Mouse (Mus musculus): ENCODE measurements at regions not wholly inside any gene's neighbourhood (a gene's known extent, or its start where the extent isn't known, plus 50 kb on each side); places are given as distances from the start of the nearest gene placed in this dataset.
A peak's percentile ranks its signal among the peaks of the same experiment; 100 is the strongest.

DNA sequence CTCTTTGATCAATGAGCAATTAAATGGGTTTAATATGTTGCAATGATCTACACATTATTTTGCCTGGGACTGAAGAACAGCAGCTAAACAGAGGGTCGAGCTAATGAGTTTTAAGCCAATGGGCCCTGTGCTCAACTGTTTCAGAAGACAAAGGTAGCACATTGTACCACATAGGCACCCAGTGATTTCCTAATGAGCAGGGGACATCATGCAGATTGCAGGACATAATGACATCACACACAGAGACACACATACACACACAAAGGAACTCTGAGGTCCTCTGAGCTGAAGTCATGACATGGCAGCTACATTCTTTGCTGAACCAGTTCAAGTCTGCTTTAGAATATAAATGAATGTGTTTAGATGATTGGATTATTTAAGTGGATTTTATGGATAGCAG is 71.9 kb downstream of the Zfp330 start:
- DNase-seq (ENCODE audit: low read depth, low spot score) = no peak

DNA sequence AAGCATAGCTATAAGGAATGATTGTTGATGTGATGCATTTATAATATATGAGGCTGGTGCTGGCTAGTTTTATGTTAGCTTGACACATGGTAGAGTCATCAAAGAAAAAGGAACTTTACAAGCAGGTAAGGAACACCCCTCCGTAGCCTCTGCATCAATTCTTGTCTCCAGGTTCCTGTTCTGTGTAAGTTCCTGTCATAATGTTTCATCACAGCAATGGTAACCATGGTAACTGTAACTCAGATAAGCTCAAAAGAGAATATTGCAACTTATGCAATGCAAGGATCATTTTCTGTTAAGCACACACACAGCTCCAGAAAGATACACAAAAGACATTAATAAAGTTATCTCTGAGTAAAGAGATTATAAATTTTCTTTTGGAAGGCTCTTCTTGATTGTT is 73.5 kb downstream of the Zfp330 start:
- DNase-seq (ENCODE audit: low read depth, low spot score) = no peak

DNA sequence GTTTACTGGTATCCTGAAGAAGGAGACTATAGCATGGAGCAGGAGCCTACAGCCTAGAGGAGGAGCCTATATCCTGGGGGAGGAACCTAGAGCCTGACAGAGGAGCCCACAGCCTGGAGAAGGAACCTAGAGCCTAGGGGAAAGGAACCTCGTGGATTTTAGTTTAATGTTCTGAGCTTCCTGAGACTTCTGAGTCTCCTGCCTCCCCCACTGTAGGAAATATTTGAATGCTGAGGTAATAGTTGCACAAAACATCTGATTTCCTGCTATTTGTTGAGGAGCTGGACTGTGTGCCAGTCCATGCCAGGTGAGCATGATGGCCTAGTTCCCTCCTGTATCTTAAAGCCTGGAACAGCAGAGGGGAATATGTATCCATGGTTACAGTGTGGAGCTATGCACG is 74.7 kb downstream of the Zfp330 start:
- no peak for DNase-seq (ENCODE audit: low read depth, low spot score)

DNA sequence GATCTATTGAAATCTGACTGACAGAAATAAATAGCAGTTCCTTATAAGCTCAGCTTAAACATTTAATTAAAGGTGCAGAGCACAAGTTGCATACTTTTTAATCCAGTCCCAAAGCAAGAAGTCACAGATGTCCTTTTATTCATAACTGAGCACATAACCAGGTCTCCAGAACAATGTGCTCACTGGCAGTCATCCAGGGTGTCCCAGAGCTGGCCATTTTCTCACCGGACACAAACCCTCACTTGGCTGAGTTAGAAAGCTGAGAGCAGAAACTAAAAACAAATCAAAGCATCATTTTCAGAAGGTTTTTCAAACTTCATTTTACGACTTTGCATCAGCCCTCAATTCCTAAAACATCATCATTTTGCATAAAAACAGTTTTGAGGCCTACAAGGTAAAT is 75.9 kb downstream of the Zfp330 start:
- DNase-seq (ENCODE audit: low read depth, low spot score) = no peak

DNA sequence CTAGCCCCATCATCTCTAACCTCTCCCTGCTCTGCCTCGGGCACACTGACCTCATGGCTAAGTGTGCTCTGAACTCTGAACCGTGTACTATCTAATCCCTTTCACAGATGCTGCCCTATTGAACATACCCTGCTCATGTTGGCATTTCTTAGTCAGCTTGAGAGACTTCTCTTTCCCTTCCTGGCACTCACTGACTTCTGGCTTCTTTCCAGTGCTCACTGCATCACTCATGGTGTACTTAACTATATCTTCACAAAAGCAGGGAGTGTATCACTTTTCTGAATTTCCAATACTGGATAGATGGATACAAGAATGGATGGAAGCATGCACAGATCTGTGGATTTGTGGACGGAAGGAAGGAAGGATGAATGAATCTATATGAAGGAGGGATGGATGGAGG is 80.9 kb downstream of the Zfp330 start:
- no peak for DNase-seq (ENCODE audit: low read depth, low spot score)

DNA sequence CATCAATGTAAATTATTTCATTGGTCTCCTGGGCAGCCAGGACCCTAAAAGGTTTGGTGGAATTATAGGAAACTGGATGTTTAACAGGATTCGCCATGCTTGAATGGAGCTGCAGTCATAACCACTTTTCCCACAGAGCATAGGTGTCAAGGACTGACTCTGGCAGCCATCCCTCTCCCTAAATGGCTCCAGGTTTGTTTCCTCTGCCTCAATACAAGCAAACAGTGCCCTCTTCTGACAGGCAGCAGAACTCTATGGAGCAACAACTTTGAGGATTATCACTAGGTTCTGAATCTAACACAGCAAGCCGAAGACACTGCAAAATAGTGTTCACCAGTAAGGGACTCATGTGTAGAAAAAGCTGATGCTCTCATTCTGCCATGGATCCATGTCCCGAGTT is 84.6 kb downstream of the Zfp330 start:
- peak; percentile 59 for DNase-seq (ENCODE audit: low read depth, low spot score)

DNA sequence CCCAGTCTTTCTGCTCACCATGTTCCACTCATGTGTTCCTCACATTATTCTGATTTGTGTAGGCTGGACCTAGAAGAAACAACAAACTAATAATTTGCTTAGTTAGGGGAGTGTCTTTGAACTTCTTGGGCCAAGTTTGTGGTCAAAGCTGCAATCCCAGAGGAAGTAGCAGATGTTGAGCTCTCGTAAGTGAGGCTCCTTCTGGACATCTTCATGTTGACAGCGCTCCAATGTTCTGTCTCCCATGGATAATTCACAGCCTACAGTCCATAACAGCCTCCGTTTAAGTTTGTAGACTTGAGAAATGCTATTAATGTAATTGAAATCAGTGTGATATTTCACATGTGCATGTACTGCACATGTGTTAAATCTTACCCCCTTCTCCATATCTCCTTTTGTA is 88.0 kb downstream of the Zfp330 start:
- DNase-seq (ENCODE audit: low read depth, low spot score) = no peak

DNA sequence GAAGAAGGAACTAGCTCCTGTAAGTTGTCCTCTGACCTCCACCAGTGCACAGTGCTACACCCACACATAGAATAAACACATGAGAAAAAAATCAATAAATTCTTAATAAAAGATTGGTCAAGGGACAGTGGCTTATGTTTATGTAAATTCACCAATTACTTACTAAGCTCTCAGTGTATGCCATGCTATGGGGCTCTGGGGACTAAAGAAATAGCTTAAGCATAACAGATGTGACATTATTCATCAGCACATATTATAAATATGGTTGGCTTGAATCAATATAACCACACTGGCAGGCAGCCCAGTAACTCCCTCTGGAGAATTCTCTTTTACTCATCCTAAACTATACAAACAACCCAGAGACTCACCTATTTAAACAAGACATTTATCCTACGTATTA is 95.2 kb downstream of the Zfp330 start:
- DNase-seq (ENCODE audit: low read depth, low spot score) = no peak

DNA sequence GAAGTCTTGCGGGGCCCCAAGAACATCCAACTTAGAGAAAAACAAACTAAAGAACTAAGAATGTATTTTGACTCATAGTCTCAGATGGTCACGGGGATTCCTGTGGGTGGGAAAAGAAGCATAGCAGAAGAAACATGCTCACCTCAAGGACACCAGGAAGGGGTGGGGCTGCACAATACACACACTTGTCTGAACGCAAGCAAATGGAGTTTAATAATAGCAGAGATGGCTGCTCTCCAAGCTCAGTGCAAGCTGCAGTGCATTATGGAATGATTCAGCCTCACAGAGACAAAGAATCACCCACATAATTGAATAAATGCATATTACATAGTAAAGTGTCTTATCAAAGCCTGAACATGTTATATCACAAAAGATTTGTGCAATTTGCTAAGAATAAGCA is 96.2 kb downstream of the Zfp330 start:
- DNase-seq (ENCODE audit: low read depth, low spot score) = no peak

DNA sequence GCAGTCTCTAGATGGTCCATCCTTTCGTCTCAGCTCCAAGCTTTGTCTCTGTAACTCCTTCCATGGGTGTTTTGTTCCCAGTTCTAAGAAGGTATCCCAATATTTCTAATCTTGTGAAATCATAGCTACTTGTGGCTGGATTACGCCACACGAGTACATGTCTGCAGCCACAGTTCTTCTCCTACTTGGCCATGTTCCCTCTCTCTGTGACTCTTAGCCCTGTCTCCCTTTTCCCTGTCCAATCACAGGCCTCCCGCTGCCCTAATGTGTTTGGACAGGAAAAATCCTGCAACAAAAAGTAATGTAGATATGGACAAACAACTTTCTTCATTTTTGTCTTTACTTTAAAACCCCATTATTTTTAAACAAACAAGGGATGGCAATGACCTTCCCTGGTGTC is 104.7 kb downstream of the Zfp330 start:
- no peak for DNase-seq (ENCODE audit: low read depth, low spot score)

DNA sequence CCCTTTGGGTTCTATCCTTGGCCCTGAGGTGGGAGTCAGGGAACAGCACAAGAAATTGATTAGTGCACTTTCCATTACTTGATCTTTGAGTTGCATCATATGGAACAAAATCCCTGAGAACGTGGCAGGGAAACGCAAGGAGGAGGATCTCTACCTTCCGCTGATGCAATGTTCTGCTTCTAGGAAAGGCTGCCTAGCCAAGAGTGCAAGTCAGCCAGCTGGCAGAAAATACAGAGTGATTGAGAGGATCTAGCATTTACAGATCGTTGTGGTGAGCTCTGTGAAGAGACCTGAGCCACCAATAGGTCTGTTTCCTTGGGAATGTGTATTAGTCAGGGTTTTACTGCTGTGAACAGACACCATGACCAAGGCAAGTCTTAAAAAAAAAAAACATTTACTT is 108.8 kb downstream of the Zfp330 start:
- DNase-seq (ENCODE audit: low read depth, low spot score) = no peak

DNA sequence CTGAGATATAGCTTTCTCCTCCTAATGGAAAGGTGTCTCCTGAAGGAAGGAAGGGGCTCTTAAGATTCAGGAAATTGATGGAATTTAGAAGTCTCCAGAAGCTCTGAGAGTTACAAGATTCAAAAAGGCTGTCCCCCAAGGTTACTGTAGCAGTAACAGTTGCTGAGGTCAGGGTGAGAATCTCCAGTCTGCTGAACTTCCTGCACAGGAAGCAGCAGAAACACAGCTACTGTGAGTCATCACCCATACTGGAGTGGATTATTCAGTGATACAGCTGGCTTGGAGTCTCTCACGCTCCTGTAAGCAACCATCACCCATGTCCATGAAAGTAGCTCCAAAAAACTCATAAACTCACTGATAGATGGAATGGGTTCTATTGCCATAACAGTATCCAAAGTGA is 133.5 kb downstream of the Zfp330 start:
- DNase-seq (ENCODE audit: low read depth, low spot score) = no peak

DNA sequence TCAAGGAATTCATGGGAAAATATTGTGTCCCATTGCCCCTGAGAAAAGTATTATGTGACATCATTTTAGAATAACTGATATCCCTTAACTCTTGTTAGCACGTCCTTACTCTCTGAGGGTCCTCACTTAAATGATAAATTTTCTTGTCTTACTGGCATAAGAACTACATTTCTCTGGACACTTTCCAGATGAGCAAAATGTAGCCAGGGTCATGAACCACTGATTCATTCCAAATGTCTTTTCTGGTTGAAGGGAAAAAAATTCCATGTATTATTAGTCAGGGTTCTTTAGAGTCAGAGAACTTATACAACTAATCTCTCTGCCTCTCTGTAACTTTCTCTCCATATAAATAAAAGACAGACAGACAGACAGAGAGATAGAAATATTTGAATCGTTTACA is 143.5 kb downstream of the Zfp330 start:
- no peak for DNase-seq (ENCODE audit: low read depth, low spot score)

DNA sequence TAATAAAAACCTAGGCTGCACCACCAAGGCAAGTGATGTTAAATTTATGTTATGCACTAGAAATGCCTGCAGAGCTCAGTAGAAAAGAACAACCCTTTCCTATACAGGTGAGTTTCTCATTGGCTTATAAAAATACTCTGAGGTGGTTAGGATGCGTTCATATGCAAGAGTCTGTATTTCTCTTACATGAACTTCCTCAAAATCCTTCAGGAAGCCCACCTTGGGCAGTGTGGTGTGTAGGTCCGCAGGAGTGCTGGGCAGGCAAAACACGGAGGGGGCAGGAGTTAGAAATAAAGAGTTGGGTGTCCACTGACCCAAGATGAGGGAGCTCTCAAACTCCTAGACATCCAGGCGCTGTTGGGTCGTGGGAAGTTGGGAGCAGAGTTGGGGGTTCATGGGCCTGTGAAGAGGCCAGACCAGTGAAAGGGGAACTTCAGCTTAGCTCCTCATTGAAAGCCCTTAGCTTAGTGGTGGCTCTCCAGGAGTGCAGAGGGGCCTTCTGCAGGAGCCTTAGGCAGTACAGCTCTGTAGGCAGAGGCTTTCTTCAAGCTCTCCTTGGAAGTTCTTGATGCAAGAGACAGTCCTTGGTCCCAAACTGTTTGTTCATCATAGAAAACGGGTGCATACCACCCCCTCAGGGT is 150.0 kb downstream of the Zfp330 start:
- no peak for DNase-seq (ENCODE audit: low read depth, low spot score)

DNA sequence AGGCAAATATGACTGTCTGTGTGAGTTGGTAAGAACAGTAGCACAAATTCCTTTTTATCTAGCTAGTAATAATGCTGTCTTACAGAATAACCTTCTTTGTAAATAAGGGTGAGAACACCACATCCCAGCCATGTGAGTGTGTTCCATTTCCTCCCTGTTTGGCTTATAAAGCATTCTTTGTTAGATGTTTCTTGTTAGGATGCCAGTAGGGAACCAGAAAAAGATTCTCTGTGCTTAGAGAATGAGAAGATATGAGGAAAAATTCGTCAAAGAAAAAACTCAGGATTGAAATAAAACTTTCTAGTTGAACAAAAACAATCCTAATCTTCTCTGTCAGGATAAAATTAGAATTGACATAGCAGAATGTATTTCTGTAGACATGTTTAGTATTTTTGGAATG is 155.3 kb downstream of the Zfp330 start:
- no peak for DNase-seq (ENCODE audit: low read depth, low spot score)

DNA sequence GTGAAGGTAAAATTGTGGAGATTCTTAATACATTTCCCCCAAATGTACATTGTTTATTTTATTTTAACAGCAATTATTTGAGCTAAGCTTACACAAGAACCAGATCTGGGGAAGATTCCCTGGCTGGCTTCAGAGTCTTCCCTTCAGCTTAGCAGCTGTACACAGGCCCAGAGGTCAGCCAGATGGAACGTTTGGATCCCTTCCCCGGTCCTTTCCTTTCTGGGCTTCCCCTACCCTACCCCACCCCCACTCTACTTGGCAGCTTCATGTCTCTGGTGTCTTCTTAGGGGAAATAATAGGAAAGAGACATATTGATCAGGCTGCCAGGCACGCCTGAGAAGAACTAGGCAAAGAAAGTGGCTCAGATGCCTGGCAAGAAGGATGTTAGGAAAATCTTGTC is 172.4 kb downstream of the Zfp330 start:
- DNase-seq (ENCODE audit: low read depth, low spot score) = no peak

DNA sequence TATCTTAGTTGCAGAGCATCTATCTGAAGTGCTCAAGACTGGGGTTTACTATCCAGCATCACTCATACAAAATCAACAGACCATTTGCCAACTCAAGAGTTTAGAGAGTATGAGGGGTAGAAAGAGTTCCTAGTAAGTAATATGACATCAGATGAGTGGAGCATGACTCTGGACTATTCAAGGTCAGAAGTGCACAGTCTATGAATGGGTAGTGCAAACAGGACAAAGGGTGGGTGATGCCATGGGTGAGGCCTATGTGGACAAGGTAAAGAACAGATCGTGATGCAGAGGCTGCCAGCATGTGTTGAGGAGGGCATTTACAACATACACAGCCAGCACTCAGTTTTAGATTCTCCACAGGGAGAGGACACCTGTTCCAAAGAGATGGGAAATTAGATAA is 170.4 kb upstream of the Il15 start:
- no peak for DNase-seq (ENCODE audit: low read depth, low spot score)

DNA sequence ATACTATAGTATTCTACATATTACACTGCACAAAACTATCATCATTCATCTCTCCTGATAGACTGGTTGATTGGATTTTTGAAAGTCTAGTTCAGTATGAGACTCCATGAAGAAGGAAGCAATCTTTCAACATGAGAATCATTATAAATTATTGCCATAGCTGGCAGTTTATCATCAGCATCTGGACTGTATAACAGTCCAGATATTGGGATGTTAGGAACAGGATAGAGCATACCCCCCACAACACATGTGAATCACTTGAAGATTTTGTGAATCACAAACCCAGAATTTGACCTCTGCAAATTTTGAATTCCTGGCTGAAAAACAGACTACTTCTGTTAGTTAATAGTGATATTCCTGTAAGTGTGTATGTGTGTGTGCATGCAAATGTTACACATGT is 135.1 kb upstream of the Il15 start:
- DNase-seq (ENCODE audit: low read depth, low spot score) = no peak

DNA sequence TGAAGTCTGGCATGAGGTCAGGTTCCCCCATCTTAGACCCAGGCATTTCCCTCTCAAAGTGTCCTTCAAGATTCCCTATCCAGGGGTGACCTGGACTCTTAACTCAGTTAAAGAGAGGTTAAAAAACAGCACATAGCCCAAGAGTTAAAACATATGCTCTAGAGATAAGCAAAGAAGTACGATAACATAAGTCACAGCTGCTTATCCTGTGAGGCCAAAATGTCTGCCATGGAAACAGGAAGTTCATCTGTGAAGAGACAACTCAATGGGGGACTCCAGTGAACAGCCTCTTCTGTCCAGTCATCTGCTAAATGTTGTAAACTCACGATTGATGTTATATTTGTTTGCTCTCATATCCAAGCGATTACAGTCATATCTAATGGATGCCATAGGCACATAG is 126.1 kb upstream of the Il15 start:
- DNase-seq (ENCODE audit: low read depth, low spot score) = no peak

DNA sequence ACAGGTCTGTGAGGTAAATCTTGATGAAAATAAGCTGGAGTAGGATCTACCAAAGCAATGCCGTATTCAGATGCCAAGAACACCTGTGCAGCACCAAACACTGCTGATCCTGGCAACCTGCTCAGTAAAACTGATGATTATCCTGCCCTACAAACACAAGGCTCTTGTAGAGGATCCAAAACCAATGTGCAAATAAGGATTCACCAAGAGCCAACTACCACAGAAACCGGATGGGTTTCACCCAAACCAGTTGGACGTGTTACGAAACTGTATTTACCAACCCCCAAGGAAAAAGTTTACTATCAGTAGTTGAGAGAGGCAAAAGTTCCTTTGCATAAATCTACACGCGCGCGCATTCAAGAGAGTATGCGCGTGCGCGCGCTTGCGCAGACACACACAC is 120.8 kb upstream of the Il15 start:
- DNase-seq (ENCODE audit: low read depth, low spot score) = no peak

DNA sequence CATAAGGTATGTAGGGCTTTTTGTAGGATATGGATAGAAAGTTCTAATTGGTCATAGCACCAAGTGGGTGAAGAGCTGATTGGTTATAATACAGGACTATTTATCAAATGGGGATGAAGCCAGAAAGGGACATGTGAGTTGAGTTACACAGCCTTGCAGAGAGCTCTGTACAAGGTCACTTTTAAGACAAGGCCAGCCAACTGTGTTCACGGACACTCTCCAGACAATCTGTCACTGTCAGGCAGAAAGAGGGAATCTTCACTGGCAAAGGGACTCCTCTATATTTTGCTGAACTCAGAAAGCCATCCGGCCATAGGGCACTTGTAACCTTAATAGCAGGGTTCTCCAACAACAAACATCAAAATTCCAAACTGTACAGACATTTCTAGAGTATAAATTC is 95.5 kb upstream of the Il15 start:
- DNase-seq (ENCODE audit: low read depth, low spot score) = no peak

DNA sequence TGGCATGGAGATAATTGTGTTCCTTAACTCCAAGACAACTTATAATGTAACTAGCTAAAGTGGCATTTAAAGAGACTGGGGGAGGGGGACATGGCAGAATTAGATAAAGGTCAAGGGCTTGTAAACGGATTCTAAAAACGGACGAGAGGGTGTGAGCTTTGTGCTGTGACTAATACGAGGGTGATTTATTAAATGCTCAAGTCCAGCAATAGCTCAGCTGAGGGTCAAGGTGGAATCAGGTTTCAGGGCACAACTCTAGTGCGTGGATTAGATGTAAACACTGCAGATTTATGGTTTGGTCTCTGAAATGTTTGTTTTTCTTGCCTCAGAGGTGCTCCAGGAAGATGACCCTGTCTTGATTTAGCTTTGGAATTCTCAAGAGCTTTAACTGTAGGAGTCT is 74.8 kb upstream of the Il15 start:
- no peak for DNase-seq (ENCODE audit: low read depth, low spot score)

DNA sequence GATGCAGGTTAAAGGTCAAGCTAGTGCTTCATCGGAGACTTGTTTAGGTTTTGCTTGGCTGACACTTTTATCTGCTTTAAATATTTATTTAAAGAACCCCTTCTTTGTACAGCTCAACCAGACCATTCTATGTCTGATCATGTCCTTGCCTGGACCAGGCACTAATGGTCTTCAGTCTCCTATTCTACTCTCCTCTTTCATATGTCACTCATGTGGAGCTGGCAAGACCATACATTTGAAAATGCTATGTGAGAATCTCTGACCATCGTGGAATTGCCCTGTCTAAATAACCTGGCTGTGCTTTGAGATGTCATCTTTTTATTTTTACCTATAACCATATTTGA is 74.4 kb upstream of the Il15 start:
- no peak for DNase-seq (ENCODE audit: low read depth, low spot score)

DNA sequence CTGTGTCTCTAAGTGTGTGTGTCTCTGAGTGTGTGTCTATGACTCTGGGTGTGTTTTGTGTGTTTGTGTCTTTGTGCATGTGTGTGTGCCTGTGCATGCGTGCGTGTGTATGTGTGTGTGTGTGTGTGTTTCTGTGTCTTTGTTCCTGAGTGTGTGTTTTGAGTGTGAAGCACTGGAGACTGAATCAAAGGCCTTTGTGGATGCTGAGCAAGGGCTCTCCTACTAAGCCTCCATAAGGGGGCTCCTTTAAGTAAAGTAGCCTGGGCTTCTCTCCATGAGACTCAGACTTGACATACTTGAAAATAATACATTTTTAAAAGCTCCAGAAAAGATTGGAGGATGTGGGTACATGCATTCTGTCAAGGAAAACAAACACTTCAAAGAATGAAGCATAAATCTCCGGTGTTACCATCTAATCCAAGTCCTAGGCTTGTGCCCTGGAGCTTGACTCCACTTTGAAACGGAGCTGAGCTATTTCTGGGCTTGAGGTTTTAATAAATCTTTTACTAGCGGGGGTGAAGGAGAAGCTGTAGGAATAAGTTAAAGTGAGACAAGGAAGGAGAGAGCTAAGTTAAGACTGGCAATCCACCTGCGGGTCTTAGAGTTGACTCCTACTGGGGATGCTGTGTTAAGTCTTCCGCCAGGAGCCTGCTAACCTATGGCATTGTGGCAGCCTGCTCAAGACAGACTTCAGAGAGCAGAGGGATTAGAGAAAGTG is 73.8 kb upstream of the Il15 start:
- DNase-seq (ENCODE audit: low read depth, low spot score) = no peak
